Mouse (Mus musculus) brain, embryonic 18.5 days (tissue): ENCODE data around the gene Nab1.

Source experiments
- DNase-seq: peaks from one replicate; pipeline ENCODE4 v3.0.0-alpha.2; 2012; ENCODE audit warnings: low read depth, low spot score

The Nab1 gene

DNA sequence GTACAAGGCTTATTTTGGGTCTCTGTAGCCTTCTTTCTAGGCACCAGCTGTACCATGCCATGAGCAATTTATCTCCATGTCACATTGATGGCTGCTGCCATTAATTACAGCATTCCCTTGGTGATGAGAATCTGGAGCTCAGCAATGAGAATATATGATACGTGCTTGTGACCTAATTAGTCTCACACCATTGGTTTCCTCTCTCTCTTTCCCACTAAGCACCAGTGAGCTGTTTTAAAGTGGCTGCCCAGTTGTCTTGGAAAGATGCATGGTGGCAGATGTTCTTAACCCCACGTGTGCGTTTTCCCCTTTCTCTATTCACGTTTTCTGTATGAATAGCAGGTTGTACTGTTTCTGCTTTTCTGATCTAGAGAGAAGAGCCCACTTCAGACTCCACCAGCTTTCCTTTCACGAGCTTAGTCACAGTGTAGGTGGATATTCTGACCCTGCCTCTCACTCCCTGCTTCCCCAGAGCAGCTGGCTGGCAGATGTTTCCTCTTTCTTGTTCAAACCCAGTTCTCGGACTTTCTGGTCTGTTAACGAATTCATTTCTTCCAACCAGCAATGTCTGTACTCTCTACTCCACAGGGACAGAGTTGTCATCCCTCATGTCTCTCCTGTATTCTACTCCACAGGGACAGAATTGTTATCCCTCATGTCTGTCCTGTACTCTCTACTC, 29.5 kb downstream of the Nab1 start:
- DNase-seq, result no peak

DNA sequence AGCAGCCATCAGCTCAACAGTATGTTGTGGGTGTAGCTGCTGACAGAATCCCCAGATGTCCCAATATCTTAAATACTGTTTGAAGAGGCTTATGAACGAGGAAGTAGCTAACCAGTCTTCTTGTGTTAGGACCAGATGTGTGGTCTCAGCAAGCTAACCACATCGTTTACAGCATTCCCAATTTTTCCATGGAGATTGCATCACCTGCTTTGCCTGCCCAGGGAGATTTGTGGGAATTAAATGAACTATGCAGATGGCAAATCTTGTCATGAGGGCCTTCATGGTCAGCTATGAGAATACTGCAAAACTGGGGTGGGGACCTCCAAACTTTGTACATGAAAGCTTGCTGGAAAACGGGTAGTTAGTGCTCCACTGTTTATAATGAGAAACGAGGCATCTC, 30.2 kb downstream of the Nab1 start:
- DNase-seq, result no peak

DNA sequence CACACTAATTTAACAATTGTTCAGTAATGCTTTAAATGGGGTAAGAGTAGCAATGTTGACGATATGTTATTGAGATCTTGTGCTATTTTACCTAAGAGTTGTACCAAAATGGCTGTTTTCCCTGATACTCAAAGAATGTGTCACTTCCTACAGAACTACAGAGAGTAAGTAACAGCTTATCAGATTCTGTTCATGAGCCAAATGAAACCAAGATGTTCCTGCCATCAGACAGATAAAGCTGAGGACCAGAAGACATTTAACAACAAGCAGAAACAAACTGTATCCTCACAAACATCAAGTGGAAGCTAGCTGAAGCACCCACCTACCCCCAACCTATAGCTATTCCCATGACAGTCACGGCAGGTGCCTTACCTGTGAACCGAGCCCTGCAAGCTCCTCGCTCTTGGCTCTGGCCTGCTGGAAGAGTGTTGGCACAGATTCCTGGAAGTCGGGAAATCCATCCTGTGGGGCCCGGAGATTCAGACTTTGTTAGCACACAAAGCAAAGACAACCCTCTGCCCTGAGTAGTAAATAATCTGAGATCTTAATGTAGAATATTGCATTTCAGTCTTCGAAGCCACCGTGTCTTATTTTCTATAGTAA, 33.9 kb downstream of the Nab1 start:
- no peak for DNase-seq

- no peak for DNase-seq
Observed at GRCm38 (mm10) chr1:52465830-52466229, 34.6 kb downstream of the Nab1 start.

GRCm38 (mm10) chr1:52465264-52465663, 35.2 kb downstream of the Nab1 start:
- no peak for DNase-seq

GRCm38 (mm10) chr1:52463305-52463704, 37.2 kb downstream of the Nab1 start:
- DNase-seq, result no peak

DNA sequence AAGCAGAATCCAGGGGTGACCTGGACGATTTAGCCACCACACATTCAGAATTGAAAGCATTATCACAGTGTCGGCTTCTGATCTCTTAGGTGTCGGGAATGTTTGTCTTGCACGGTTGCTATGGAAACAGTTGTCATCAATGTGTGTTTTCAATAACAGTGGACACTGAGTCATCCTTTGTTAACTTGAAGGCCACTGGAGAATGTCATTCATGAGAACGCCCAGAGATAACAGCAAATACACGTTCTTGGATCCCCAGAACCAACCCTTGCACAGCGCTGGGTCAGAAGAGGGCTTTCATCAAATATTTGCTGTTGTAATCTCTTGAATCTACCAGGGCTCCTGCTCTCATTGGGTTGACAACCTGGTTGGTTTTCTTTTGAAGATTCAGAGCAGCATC, 43.9 kb downstream of the Nab1 start:
- DNase-seq, result no peak

DNA sequence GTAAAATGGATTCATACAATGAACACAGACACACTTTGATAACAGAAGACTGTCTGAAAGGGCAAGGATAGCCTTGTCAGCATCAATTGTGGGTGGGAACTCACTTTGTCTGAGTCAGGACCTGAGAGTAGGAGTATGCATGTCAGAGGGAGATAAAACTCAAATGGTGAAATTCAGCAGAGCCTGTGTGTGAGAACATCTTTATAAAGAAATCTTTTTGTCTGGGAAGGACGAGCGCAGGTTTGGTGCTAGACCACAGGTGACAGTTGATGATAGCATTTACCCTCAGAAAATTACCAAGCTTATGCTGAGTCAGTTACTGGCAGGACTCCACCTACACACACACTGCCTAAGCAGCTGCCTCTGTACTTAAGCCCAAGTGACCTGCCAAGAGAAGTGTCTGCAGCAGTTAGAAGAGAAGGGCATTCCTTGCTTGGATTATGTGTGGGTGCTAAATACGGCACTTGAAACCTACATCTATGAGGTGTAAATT, 45.9 kb downstream of the Nab1 start:
- no peak for DNase-seq

DNA sequence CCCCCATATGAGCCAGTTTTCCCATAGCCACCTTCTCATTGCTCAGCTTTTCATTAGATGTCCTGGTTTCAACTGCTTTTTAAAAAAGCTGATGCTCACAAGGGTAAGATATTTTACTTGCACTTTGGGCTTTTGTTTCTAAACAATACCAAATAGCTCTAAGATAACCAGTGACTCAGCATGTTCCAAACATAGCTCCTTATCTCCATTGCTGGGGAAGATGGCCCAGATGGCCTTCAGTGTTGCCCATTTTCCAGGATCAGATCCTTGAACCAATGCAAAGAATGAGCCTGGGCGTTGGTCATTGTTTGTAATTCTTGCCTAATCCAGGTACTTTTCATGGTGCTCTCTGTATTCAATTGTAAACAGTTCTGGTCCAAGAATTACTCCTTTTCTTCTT, 49.1 kb downstream of the Nab1 start:
- DNase-seq, result no peak

- DNase-seq, result no peak
Observed at GRCm38 (mm10) chr1:52435856-52436255, 64.6 kb downstream of the Nab1 start.

DNA sequence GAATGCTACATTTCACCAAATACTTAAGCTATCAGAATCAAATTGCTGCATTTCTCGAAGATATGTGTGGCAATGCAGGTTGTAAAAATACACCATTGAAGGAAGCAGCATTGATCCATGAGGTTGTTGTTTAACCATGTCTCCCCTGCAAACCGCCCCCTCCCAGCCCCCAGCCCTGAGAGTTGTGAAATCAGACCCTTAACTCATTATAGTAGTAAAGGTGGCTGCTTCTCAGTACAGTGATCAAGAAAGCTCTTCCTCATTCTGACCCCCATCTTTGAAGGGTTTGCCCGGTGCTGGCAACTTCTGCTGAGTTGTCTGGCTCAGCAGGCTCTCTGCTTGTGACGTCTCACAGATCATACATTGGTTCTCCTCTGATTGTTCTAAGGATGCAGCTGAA, 66.4 kb downstream of the Nab1 start:
- DNase-seq, result no peak

- DNase-seq, result no peak
Observed at GRCm38 (mm10) chr1:52431806-52432205, 68.7 kb downstream of the Nab1 start.

DNA sequence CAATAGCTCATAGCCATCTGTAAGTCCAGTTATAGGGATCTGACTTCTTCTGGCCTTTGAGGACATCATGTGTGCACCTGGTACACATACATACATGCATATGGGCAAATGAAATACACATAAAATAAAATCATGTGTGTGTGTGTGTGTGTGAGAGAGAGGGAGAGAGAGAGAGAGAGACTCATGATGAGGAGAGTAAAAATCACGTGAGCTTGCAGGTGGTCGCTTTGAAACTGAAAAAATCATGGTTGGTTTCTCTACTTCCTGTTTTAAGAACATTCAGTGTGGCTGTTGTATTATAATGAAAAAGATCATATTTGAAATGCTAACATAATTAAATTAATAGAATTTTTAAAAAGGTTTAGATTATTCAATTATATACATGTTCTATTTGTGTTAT, 69.9 kb downstream of the Nab1 start:
- no peak for DNase-seq

DNA sequence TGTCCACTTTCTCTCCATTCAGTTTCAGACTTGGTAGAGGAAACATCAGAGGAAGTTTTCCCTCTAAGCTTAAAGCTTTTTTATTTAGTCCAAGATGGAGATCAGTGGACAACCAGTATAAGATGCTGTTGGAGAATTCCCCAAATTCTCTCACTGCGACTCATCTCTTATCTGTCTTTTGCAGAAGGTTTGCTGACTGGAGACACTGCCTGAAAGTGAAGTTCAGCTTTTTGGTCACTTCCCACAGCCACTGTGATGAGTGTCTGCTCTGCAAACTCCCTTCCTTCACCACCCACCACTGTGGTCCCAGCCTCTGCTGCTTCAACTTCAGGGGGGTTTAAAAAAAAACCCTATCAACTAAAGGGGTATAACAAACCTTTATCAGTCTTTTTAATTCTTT, 70.4 kb downstream of the Nab1 start:
- DNase-seq, result no peak

DNA sequence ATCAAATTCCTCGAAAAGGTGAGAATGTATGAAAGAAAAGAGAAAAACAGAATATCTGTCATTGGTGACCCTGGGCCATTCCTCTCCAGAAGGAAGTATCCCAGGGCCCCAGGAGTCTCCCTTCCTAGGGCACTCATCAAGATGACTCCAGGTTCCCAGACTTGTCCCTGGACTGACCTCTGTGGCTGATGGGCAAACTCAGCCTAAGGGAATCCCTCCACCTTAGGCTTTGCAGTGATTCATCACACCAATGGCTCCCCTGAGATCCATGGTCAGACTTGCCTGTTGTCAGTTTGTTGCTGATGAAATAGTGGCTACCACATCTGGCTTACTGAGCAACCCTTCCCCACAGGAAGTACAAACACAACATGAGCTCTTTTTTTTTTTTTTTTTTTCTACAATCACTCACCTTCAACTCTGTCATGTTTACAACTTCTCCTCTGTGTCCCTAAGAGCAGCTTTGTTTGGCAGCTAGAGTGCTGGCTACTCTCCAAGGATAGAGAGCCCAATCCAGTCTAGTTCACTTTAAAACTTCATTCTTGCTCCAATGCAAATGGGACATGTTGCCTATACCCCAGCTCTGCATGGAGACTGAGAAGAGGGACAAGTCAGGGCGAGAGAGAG, 72.5 kb downstream of the Nab1 start:
- no peak for DNase-seq

DNA sequence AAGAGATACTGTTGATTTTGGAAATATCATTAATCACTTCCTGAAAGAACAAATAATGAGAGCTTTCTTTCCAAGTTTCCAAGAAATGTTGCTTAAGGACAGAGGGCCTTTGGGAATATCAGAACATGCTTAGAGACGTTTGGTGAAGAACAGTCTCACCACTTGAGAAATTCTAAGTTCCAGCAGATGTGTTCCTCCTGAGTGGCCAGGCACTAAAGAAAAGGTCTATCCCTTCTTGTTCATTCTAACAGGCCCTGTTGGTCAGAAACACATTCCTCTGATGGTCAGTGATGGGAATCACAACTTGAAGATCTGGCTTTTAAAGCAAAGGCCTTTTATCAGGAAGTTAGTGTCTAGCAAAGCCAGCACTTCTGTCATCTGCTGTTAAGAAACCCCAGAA, 76.6 kb downstream of the Nab1 start:
- no peak for DNase-seq

- DNase-seq, result no peak
Observed at GRCm38 (mm10) chr1:52423057-52423456, 77.4 kb downstream of the Nab1 start.

GRCm38 (mm10) chr1:52422137-52422536, 78.3 kb downstream of the Nab1 start:
- DNase-seq, result no peak

GRCm38 (mm10) chr1:52421623-52422022, 78.9 kb downstream of the Nab1 start:
- no peak for DNase-seq

DNA sequence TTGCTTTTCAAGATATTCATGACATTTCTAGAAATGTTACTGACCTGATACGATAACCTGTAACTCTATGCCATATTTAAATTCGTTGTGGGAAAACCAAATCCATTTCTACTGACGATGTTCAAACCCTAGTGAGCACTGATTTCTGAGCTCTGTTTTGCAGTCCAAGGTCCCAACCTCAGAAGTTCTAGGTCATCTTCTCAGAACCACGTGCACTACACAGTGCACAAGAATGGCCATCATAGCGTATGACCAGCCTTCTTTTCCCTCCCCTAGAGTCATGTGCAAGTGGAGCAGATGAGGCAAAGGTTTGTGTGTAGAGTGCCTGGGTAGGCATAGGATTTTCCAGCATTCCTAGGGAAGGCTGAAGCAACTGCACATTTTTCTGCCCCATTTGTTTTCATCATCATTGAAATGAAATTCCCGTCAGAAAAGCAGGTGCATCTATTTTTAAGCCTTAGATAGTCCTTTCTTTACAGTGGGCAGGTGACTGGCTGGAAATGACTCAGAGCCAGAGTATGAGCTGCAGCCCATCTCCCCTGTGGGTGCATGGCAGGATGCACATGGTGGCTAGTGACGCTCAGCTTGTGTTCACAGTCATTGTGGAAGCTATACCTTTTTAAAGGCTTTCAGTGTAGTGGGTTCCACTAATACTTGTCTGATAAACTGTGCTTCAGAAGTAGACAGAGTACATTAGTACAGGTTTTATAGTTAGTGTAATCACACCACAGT, 81.2 kb downstream of the Nab1 start:
- no peak for DNase-seq
